Mouse (Mus musculus) kidney, adult 2 months (tissue): ENCODE results near the gene Tbc1d21.

Source experiments
- CTCF ChIP-seq: fragments of 200-500 bp; conservative IDR thresholded peaks from 2 replicates; pipeline ENCODE4 v1.5.1; 2011; ENCODE audit warnings: low read depth, mild to moderate bottlenecking, control low read depth, low read length, moderate library complexity, mixed read lengths; ENCODE audit not compliant: insufficient read depth, insufficient read length
- POLR2A ChIP-seq: fragments of 200-500 bp; IDR thresholded peaks from one replicate; pipeline ENCODE4 v1.6.1; 2011; ENCODE audit warnings: low read depth, low read length, control low read depth

GRCm38 (mm10) chr9:58327382-58327781, 42.9 kb downstream of the Tbc1d21 start:
- no peak for TF ChIP-seq CTCF
- TF ChIP-seq POLR2A, result no peak
